Mouse (Mus musculus) limb, embryonic 12.5 days (tissue): ENCODE measurements around the gene Ccdc63. TPM values are rescaled to one million over a fixed set of nuclear protein-coding genes. Genes with fewer than 3 reads are reported as not detected.
"Not testable (repeated sequence)": the region's sequence is repeated elsewhere in the genome, so short reads cannot be mapped to it uniquely, and the experiment has no call there.

Experiments
- ATAC-seq: fragments of 200-750 bp; cut with Nextera tagmentation; 2 replicates; pipeline ENCODE4 v1.8.0; 2017; ENCODE audit warnings: low read depth, moderate TSS enrichment; ENCODE audit not compliant: insufficient number of reproducible peaks, insufficient read depth, low FRiP score, low TSS enrichment
- H3K27ac ChIP-seq: fragments of 300-500 bp; sonication (generic); 2 replicates; pipeline ENCODE4 v1.5.1; 2016; ENCODE audit warnings: mild to moderate bottlenecking, moderate library complexity
- H3K27me3 ChIP-seq: fragments of 300-500 bp; sonication (generic); 2 replicates; pipeline ENCODE4 v1.6.1; 2016; ENCODE audit warnings: mild to moderate bottlenecking, moderate library complexity
- H3K36me3 ChIP-seq: fragments of 300-500 bp; sonication (generic); 2 replicates; pipeline ENCODE4 v1.6.1; 2016; ENCODE audit warnings: mild to moderate bottlenecking, moderate library complexity
- H3K4me1 ChIP-seq: fragments of 300-500 bp; sonication (generic); replicated peaks from 2 replicates; pipeline ENCODE4 v1.6.1; 2016
- H3K4me2 ChIP-seq: fragments of 300-500 bp; sonication (generic); 2 replicates; pipeline ENCODE4 v1.6.1; 2016; ENCODE audit warnings: mild to moderate bottlenecking, moderate library complexity
- H3K4me3 ChIP-seq: fragments of 300-500 bp; sonication (generic); replicated peaks from 2 replicates; pipeline ENCODE4 v1.5.1; 2016; ENCODE audit warnings: mild to moderate bottlenecking
- H3K9ac ChIP-seq: fragments of 300-500 bp; sonication (generic); replicated peaks from 2 replicates; pipeline ENCODE4 v1.6.1; 2016; ENCODE audit warnings: mild to moderate bottlenecking, moderate library complexity
- H3K9me3 ChIP-seq: fragments of 300-500 bp; sonication (generic); 2 replicates; pipeline ENCODE4 v1.6.1; 2016; ENCODE audit warnings: mild to moderate bottlenecking, moderate library complexity
- WGBS: fragments of 180-500 bp; shearing (Covaris S2); methylation state at CpG from one replicate; pipeline ENCODE4 v1.1.7; 2016; 5-methylcytosine and 5-hydroxymethylcytosine counted together
- polyA plus RNA-seq: library from polyadenylated mRNA; unstranded; fragments of >200 nt; fragmentation: Nextera tagmentation; extraction: Ambion mirVana; gene quantifications from 2 replicates; pipeline ENCODE4 v1.2.1, GENCODE M21; 2016

Gene Ccdc63
- polyA plus RNA-seq, 1 experiment from 2014 or later, result not detected

DNA sequence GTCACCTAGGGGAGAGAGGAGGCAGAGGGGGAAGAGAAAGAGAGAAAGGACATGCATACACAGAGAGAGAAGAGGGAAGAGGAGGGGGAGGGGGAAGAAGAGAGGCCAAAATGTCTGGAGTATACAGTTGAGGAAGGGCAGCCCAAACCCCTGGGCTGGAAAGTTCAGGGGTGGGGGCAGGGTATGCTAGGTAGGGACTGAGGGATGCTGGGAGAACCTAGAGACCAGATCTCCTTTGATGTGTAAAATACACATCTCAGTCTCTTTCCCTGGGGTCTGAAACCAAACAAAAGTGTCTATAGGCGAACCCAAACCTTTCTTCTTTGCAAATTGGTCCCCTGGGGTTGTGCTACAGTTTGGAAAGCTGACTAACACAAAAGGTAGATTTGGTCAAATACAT lies 7.5 kb upstream of the Ccdc63 start:
- 63% methylated on average over 1 of the region's 1 CpGs for WGBS

DNA sequence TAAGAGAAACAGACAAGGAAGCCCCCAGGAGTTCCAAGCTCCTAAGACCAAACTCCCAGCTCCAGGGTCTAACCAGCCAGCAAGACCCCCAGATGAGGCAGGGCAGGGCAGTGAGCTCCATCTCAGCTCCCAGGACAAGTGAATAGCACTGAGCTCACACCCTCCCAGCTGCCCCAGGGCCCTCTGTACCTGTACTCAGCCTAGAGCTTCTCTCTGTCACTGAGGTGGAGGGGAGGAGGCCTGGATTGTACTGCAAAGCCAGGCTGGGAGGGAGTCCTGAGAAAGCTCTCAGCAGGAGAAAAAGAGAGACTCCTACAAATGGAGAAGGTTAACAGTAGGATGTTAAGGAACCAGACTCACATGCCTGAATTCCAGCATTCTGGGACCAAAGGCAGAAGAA lies 6.0 kb upstream of the Ccdc63 start:
- peak overlapping the region; percentile 31 for H3K4me2 ChIP-seq
- H3K4me3 ChIP-seq, result no peak overlapping the region

More for the DNA sequence above, 7.5 kb upstream of the Ccdc63 start:
- Histone ChIP-seq H3K36me3 (no peaks in the 10 kb centered on the region), H3K27me3 (no peaks in the 10 kb centered on the region), H3K4me2 (no peak overlapping the region), H3K4me3 (no peak overlapping the region), H3K4me1 (peaks cover 14% of the 10 kb centered on the region), H3K27ac (0 out of 2 replicates have a peak overlapping the region, but pooled peaks have one; percentile 29), H3K9ac (no peak overlapping the region), H3K9me3 (0 out of 2 replicates have a peak, but pooled peaks cover 5% of the 10 kb centered on the region)
- no peak for ATAC-seq

GRCm38 (mm10) chr5:122146056-122146580 lies 5.5 kb upstream of the Ccdc63 start:
- Histone ChIP-seq H3K9me3 (0 out of 2 replicates have a peak, but pooled peaks cover 5% of the 10 kb centered on the region), H3K36me3 (no peaks in the 10 kb centered on the region), H3K27ac (peak overlapping the region; percentile 90), H3K9ac (no peak overlapping the region; the same call in 1 of the 2 replicates), H3K4me1 (peaks cover 14% of the 10 kb centered on the region), H3K4me2 (peak overlapping the region; percentile 31), H3K4me3 (no peak overlapping the region), H3K27me3 (no peaks in the 10 kb centered on the region)
- WGBS, result 16% methylated on average over 10 of the region's 10 CpGs
- ATAC-seq, result 0 out of 2 replicates have a peak, but pooled peaks have one; percentile 48

More for the DNA sequence above, 6.0 kb upstream of the Ccdc63 start:
- H3K9ac ChIP-seq, result no peak overlapping the region; the same call in 1 of the 2 replicates
- no peaks in the 10 kb centered on the region for H3K36me3 ChIP-seq
- peak overlapping the region; percentile 90 for H3K27ac ChIP-seq
- ATAC-seq, result no peak
- H3K4me1 ChIP-seq, result peaks cover 14% of the 10 kb centered on the region
- H3K9me3 ChIP-seq, result 0 out of 2 replicates have a peak, but pooled peaks cover 5% of the 10 kb centered on the region
- H3K27me3 ChIP-seq, result no peaks in the 10 kb centered on the region

DNA sequence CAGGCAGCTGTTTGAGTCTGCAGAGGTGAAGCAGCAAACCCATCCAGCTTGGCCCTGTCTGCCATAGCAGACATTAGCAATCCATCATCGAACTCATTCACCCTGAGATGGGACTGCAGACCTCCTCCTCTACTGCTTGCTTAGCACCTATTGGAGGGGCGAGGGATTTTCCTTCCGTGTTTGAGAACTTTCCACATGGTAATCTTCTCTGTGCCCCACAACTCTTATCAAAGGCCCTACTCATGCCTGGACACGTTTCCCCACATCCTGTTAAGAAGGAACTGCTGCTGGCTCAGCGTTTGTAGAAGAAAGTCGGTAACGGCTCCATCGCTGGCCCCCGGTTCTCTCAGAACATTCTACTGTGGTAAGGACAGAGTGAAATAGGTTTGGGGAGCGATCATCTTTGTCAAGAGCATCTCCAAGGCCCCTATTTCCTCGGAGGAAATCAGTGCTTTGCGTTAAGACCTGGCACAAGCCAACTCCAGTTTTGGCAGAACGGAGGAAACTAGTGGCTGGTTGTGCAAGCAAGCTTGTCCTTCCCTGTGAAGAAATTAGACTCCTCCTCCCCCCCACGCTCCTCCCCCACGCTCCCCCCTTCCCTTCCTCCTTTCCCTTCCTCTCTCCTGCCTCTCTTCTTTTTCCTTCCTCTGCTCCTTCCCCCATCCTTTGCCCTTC lies 4.9 kb upstream of the Ccdc63 start:
- no peak overlapping the region for H3K9ac ChIP-seq
- no peaks in the 10 kb centered on the region for H3K27me3 ChIP-seq
- peak overlapping the region; percentile 90 for H3K27ac ChIP-seq
- no peak overlapping the region for H3K4me3 ChIP-seq
- ATAC-seq, result no peak
- WGBS, result 49% methylated on average over 15 of the region's 15 CpGs
- H3K4me2 ChIP-seq, result peak overlapping the region; percentile 31
- peaks cover 14% of the 10 kb centered on the region for H3K4me1 ChIP-seq
- H3K36me3 ChIP-seq, result no peaks in the 10 kb centered on the region
- H3K9me3 ChIP-seq, result 0 out of 2 replicates have a peak, but pooled peaks cover 5% of the 10 kb centered on the region

DNA sequence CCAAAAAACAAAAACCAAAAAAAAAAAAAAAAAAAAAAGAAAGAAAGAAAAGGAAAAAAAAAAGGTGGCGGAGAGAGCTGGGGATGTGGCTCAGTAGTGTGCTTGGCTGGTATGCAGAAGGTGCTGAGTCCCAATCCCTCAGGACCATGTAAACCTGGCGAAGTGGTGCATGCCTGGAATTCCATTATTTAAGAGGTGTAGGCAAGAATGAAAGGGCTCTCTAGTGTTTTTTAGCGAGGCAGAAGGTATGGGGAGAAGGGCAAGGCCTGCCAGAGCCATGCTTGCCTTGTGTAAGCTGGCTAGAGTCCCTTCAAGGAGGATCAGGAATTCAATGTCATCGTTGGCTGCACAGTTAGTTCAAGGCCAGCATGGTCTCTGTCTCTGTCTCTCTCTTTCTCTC lies 4.2 kb upstream of the Ccdc63 start:
- H3K27ac ChIP-seq, result peak overlapping the region; percentile 90
- H3K36me3 ChIP-seq, result no peaks in the 10 kb centered on the region
- ATAC-seq, result no peak
- 90% methylated on average over 4 of the region's 4 CpGs for WGBS
- H3K9me3 ChIP-seq, result 0 out of 2 replicates have a peak, but pooled peaks cover 5% of the 10 kb centered on the region
- H3K9ac ChIP-seq, result no peak overlapping the region
- H3K4me2 ChIP-seq, result no peak overlapping the region
- H3K27me3 ChIP-seq, result no peaks in the 10 kb centered on the region
- no peak overlapping the region for H3K4me3 ChIP-seq
- peaks cover 14% of the 10 kb centered on the region for H3K4me1 ChIP-seq

GRCm38 (mm10) chr5:122143543-122143942 lies 2.9 kb upstream of the Ccdc63 start:
- 84% methylated on average over 15 of the region's 15 CpGs for WGBS
- H3K9ac ChIP-seq, result no peak overlapping the region
- no peak overlapping the region for H3K4me3 ChIP-seq
- ATAC-seq, result no peak
- no peaks in the 10 kb centered on the region for H3K27me3 ChIP-seq
- H3K9me3 ChIP-seq, result 0 out of 2 replicates have a peak, but pooled peaks cover 5% of the 10 kb centered on the region
- no peak overlapping the region for H3K4me2 ChIP-seq
- no peaks in the 10 kb centered on the region for H3K36me3 ChIP-seq
- no peak overlapping the region for H3K27ac ChIP-seq
- peaks cover 14% of the 10 kb centered on the region for H3K4me1 ChIP-seq

DNA sequence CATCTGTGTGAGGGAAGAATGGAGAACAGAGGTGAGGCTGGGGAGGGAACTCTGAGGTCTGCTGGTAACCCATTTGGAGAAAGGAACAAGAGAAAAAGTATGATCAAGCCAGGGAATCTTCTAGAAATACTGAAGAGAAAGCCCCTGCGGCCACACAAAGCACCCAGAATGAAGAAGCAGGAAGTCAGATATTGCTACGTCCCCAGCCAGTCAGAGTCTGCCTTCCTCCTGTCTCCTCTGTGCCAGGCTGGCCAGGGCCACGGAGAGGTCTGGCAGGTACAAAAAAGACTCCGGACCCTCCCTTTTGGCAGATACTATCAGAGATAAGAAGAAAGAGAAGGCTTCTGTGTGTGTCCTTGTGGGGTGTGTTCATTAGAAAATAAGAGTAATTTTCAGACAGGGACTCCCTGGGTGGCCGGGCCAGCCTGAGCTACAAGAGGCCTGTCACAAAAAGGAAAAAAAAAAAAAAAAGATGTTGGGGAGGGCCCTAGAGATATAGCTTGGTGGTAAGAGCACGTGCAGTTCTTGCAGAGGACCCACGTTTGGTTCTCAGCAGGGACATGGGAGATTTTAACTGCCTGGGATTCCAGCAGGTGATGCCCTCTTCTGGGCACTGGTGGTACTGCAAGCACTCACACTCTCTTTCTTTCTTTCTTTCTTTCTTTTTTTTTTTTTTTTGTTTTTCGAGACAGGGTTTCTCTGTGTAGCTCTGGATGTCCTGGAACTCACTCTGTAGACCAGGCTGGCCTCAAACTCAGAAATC lies 1.8 kb upstream of the Ccdc63 start:
- peaks cover 14% of the 10 kb centered on the region for H3K4me1 ChIP-seq
- H3K36me3 ChIP-seq, result no peaks in the 10 kb centered on the region
- no peak overlapping the region for H3K4me2 ChIP-seq
- 51% methylated on average over 8 of the region's 8 CpGs for WGBS
- no peak overlapping the region for H3K4me3 ChIP-seq
- H3K9me3 ChIP-seq, result 0 out of 2 replicates have a peak, but pooled peaks cover 5% of the 10 kb centered on the region
- H3K27me3 ChIP-seq, result no peaks in the 10 kb centered on the region
- H3K27ac ChIP-seq, result no peak overlapping the region
- no peak overlapping the region for H3K9ac ChIP-seq
- ATAC-seq, result no peak

DNA sequence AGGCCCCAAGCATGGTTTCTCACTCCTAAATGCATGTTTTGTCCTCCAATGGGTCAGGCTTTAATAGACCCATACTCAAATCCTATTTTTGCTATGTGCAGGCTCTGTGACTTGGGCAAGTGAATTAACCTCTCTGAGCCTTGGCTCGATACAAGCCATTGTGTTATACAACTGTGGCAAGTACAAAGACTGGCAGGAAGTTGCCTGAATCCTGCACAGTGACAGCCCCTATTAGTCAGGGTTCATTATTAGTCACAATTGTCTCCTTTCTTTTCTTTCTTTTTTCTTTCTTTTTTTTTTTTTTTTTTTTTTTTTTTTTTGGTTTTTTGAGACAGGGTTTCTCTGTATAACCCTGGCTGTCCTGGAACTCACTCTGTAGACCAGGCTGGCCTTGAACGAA lies 852 bp downstream of the Ccdc63 start:
- not testable (repeated sequence) for H3K4me2 ChIP-seq, H3K27ac ChIP-seq, H3K27me3 ChIP-seq, H3K4me1 ChIP-seq, H3K9ac ChIP-seq, H3K4me3 ChIP-seq, H3K9me3 ChIP-seq, H3K36me3 ChIP-seq, ATAC-seq
- WGBS, result 89% methylated on average over 2 of the region's 2 CpGs

GRCm38 (mm10) chr5:122138856-122139255 lies 1.8 kb downstream of the Ccdc63 start:
- no peaks in the 10 kb centered on the region for H3K4me1 ChIP-seq
- H3K9ac ChIP-seq, result no peak overlapping the region
- 69% methylated on average over 15 of the region's 15 CpGs for WGBS
- no peaks in the 10 kb centered on the region for H3K27me3 ChIP-seq
- H3K27ac ChIP-seq, result no peak overlapping the region
- no peaks in the 10 kb centered on the region for H3K36me3 ChIP-seq
- H3K4me2 ChIP-seq, result no peak overlapping the region
- ATAC-seq, result no peak
- no peak overlapping the region for H3K4me3 ChIP-seq
- no peaks in the 10 kb centered on the region for H3K9me3 ChIP-seq

DNA sequence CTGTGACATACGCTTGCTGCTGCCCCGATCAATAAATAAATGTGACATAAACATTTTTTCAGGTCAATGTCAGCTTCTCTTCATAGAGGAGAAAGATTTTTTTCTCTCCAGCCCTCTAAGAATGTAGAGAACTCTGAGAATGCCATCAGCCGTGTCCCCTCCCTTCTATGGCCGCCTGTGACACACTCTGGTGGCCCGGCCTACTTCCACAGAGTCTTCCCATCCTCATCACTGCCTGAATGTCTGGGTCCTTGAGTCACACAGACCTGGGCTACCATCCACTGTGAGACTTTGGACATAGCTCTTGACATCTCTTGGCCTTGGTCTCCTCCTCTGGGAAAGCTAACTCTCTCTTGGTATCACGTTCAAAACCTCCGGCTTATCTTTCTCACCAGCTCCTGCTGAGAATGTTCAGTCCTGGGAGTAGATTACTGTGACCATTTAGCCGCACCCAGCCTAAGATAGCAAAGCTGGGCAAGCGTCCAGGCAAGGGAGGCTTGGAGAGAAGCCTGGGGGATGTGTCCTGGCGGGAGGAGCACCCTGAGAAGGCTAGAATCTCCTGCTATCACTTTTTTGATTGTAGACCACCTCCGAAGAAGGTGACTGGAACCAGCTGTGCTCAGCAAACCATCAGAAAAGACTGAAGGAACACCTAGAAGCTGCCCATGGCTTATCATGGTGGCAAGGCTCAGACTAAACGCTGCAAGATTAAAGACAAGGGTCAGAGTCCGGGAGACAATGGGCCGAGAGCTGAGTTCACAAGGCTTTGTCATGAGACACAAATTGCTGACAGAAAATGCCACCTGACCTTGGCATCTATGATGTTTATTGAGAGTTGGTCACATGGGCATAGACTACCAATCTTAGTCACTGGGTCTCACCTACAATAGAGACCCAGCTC lies 3.9 kb downstream of the Ccdc63 start:
- no peak overlapping the region for H3K4me2 ChIP-seq
- H3K36me3 ChIP-seq, result no peaks in the 10 kb centered on the region
- WGBS, result 87% methylated on average over 14 of the region's 14 CpGs
- H3K27ac ChIP-seq, result no peak overlapping the region
- peaks cover 6% of the 10 kb centered on the region; the same call in 1 of the 2 replicates for H3K4me1 ChIP-seq
- ATAC-seq, result no peak
- no peak overlapping the region for H3K4me3 ChIP-seq
- peaks cover 5% of the 10 kb centered on the region for H3K27me3 ChIP-seq
- H3K9me3 ChIP-seq, result no peaks in the 10 kb centered on the region
- no peak overlapping the region for H3K9ac ChIP-seq
